Mouse (Mus musculus): Measurements from ENCODE around the gene Col16a1. TPM values are rescaled to one million over a fixed set of nuclear protein-coding genes. Genes with fewer than 3 reads are reported as not detected.

The Col16a1 gene
- total RNA-seq, 2 experiments from 2014 or later = 13.9 to 19.7 TPM

DNA sequence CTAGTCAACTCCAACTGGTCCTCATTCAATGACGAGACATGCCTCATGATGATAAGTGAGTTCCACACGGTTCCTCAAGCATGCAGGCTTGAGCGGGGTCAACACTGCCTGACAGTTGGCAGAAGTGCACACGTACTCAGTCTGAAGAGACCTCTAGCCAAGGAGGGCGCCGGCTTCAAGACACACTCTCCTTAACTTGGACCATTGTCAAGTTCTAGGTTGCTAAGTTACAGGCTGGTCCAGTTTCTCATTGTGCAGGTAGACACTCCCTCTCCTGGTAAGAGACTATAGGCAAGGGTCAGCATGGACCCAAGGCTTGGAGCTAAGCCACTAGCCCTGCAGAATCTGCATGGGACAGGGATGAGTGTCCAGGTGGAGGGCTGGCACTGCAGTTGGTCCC is 77.5 kb downstream of the Col16a1 start:
- intact Hi-C loops (cut with DNase I) = no loop called here
- DNase-seq = no peak

DNA sequence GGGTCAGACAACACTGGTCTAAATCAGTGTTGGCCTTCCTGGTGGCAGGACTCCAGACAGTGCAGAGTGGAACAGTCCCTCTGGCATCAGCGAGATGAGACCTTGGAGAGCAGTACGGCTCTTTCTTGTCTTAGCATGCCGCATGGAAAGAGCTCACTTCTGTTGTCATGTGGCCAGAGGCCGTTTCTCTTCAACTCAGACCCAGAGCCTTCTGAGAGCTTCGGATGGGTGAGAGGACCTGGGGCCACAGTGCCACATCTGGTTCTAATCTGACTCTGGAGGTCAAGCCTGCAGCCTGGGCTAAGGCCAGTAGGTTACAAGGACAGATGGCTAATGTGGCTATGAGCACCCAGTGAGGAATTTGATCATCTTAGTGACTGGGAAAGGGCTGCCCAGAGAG is 78.3 kb downstream of the Col16a1 start:
- intact Hi-C loops (cut with DNase I) = no loop called here
- DNase-seq = no peak

GRCm38 (mm10) chr4:130128907-130129306 is 81.3 kb downstream of the Col16a1 start:
- intact Hi-C loops (cut with DNase I) = no loop called here
- no peak for DNase-seq

- intact Hi-C loops (cut with DNase I) = no loop called here
- DNase-seq = no peak
Measured at GRCm38 (mm10) chr4:130130082-130130481, 82.4 kb downstream of the Col16a1 start.

DNA sequence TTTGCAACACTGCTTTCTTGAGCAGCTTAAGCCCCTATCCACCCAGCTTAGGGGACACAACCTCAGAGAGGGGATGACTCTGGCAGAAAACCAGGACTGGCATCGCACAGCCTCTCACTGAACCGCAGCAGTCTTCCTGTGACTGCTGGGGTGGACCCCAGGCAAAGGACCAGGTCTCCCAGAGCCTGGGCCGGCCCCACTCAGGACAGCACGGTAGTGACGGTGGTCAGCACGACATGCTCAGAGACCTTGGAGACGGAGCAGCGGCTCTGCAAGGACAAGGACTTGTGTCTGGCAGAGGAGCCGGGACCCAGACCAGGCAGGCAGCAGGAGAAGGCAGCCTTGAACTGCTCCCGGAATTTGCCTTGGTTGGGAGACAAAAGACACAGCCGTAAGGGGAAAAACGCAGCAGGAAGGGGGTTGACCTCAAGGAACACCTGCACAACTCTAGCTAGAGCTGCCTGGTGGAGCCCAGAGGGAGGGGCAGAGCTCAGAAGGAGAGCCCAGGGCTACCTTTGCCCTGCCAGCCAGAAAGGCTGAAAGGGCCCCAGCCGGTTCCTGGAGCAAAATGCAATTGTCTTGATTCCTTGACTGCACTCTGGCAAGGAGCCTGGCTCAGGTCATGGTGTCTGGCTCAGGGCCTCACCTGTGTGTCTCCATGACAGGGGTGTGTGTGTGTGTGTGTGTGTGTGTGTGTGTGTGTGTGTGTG is 83.2 kb downstream of the Col16a1 start:
- intact Hi-C loops (cut with DNase I) = no loop called here

DNA sequence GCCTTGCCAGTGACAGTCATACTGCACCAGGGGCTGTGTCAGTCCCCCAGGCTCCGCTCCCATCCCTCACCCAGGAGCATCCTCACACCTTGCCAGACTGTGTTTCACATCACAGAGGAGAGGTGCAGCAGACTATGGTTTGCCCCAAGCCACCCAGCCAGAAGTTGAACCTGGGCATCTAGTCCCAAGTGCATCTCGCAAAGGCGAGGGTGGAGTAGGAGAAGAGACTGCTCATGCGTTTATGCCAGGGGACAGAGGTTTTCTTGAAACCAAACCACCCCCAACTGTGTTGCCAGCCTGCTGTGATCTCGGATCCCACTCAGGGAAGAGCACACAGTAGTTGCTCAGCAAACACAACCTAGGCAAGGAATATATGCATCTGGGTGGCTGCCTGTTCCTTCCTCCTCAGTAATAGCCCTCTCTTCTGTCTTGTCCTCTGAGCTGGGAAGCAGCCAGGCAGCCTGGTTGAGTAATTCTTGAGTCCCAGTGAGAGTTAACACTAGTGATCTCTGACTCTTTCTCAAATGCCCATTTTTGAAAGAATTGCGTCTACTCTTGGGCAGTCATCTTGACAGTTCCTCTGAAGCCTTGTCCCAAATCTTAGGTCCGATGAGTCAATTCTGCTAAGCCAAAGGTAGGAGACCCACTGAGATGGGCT is 83.9 kb downstream of the Col16a1 start:
- DNase-seq = no peak
- intact Hi-C loops (cut with DNase I) = no loop called here

More for the DNA sequence above, 83.2 kb downstream of the Col16a1 start:
- no peak for DNase-seq

DNA sequence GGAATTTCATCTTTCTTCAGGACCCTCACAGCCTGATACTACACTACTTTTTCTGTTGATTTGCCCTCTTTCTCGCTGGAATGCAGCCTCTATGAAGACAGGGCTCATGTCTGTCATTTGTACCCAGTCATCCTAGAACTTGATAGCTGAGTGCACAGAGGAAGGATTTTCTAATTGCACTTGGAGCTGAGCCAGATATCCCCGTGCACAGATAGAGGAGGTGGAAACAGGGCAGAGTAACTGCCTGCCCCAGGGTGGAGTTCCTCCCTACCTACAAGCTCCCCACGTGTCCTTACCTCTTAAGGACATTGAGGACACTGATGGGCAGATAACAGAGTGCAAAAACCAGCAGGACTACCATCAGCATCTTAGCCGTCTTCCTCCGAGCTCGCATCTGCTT is 85.8 kb downstream of the Col16a1 start:
- intact Hi-C loops (cut with DNase I) = no loop called here
- no peak for DNase-seq

DNA sequence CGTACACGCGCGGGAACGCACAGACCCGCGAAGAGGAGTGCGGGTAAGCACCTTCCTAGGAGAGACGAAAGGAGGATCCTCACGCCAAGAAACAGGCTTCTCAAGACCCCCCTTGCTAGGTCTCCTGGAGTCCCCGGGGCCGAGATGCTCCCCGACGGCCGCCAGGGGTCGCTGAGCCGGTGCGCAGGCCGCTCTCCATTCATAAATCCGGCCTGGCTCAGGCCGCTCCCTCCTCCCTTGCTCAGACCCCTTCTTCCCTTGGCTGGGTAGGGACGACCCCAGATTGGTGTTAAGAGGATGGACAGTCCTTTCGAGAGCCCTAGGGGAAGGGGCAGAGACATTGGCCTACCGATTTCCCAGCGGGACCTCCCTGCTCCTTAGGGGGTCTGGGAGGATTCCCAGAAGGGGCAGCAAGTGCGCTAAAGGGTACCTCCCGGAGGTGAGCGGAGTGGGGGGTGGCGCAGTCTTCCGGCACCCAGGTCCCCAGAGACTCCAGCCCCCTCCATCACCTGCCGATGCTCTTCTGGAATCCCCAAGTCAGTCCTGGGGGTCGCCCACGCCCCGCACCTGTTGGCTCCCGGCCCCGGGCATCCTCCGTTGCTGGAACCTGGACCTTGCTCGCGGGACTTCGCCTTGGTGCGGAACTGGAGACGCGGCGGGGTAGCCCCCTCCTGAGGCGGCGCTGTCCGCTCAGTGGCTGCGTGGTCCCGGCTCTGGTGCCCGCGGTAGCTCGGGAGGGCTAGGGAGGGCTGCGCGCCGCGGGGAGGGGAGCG is 91.0 kb downstream of the Col16a1 start:
- intact Hi-C loops (cut with DNase I) = loop anchor here (1.0 to 5.0 kb wide), 2 partner anchors 51 to 114 kb away; no protein-coding TSS in a partner anchor

GRCm38 (mm10) chr4:130139214-130139492 is 91.5 kb downstream of the Col16a1 start, which contains the start of gene Hcrtr1:
Hcrtr1 (minus strand) TSS chr4:130139359.
- intact Hi-C loops (cut with DNase I) = loop anchor here (5.0 kb wide), 1 partner anchor 113 kb away; no protein-coding TSS in a partner anchor

More for the DNA sequence above, 91.0 kb downstream of the Col16a1 start:
- peak; percentile 84 to 90 for DNase-seq

DNA sequence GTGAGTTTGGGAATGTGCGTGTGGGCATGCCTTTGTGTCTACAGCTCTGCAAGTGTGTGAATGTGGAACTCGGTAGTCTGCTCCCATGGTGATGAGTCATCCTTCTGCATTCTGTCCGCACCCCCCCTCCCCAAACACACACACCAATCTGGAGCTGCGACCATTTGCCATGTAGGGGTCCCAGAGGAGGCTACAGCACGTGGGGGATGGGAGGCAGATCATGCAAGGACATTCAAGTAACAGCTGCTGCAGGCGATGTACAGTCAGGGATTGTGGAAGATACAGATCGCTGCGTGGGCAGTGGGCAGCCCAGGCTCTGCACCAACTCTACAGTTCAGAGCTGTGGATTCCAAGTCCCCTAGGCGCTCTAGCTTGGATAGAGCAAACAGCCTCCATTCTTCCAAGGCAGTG is 93.4 kb downstream of the Col16a1 start:
- peak in 1 of 2 experiments; percentile 12 for DNase-seq
- intact Hi-C loops (cut with DNase I) = no loop called here

More at GRCm38 (mm10) chr4:130139214-130139492, 91.5 kb downstream of the Col16a1 start, which contains the start of gene Hcrtr1:
- DNase-seq = no peak

GRCm38 (mm10) chr4:130141786-130142185 is 94.1 kb downstream of the Col16a1 start:
- intact Hi-C loops (cut with DNase I) = no loop called here
- no peak for DNase-seq

- no peak for DNase-seq
- intact Hi-C loops (cut with DNase I) = no loop called here
Measured at GRCm38 (mm10) chr4:130148405-130148804, 100.8 kb downstream of the Col16a1 start.

Other genes starting within 250 kb of the Col16a1 start
- 100 to 1,000 TPM; 212 to 215 TPM for gene Ptp4a2, start 236.6 kb upstream of the Col16a1 start, total RNA-seq (2021)
- not detected for gene Spocd1, start 118.6 kb upstream of the Col16a1 start, total RNA-seq (2021)
- gene Adgrb2, start 63.0 kb upstream of the Col16a1 start, total RNA-seq (2021) = 1 to 10 TPM; 2.2 to 2.3 TPM
- 10 to 100 TPM; 37.6 to 39.1 TPM for gene Pef1, start 54.7 kb downstream of the Col16a1 start, total RNA-seq (2021)
- under 1 TPM in 1 of 2 experiments, not detected in 1; 0.12 TPM for gene Hcrtr1, start 91.5 kb downstream of the Col16a1 start, total RNA-seq (2021)
- gene Tinagl1, start 127.3 kb downstream of the Col16a1 start, total RNA-seq (2021) = 10 to 100 TPM; 67.5 to 74.6 TPM
- not detected for gene Gm853, start 174.6 kb downstream of the Col16a1 start, total RNA-seq (2021)
- gene Serinc2, start 231.4 kb downstream of the Col16a1 start, total RNA-seq (2021) = 1 to 10 TPM; 3.1 to 3.3 TPM